Mouse (Mus musculus): ENCODE results near the gene Gtf2h5.

GRCm38 (mm10) chr17:6073405-6073804 lies 6.2 kb upstream of the Gtf2h5 start:
- TF ChIP-seq POLR2A (IDR thresholded peaks at IDR 0.05; ENCODE audit: borderline replicate concordance, extremely low read depth, insufficient read depth, insufficient read length, poor library complexity, severe bottlenecking) (no peak), CTCF (IDR thresholded peaks at IDR 0.05; ENCODE audit: borderline replicate concordance, extremely low read depth, insufficient read depth, insufficient read length) (no peak)
